Mouse (Mus musculus) midbrain, embryonic 14.5 days (tissue): ENCODE measurements around the gene Fam114a1. TPM values are rescaled to one million over a fixed set of nuclear protein-coding genes. Genes with fewer than 3 reads are reported as not detected.
A peak's percentile ranks its signal among the peaks of the same experiment; 100 is the strongest.

Experiments
- microRNA counts: library from miRNA; unstranded; fragments of <30 nt; microRNA quantifications from one replicate; lab custom pipeline; 2016
- microRNA-seq: library from miRNA; unstranded; fragments of <30 nt; microRNA quantifications from one replicate; pipeline ENCODE4, GENCODE M21; 2016
- polyA plus RNA-seq: library from polyadenylated mRNA; unstranded; fragments of >200 nt; fragmentation: Nextera tagmentation; extraction: Ambion mirVana; gene quantifications from 2 replicates; pipeline ENCODE4 v1.2.1, GENCODE M21; 2014

The Fam114a1 gene
- polyA plus RNA-seq, 1 experiment from 2014 or later: 6.2 TPM

MicroRNAs encoded within 50 kb of the gene (microRNA counts, 519-probe panel; counts per million panel counts)
- microRNA mmu-miR-574-3p (lab: Ali Mortazavi, UCI): not detected
- not detected for microRNA mmu-miR-574-5p (lab: Ali Mortazavi, UCI)

Small RNA genes within 50 kb of the gene (microRNA-seq; reads per million reads assigned to microRNA genes)
- 23.4 reads per million, percentile 42 among the genes with 10 or more reads in this experiment for gene Mir574

Other genes starting within 250 kb of the Fam114a1 start
- gene Klf3, start 166.7 kb upstream of the Fam114a1 start, polyA plus RNA-seq: 19.2 and 25.3 TPM in 2 replicates
- gene Tlr1, start 36.5 kb upstream of the Fam114a1 start, polyA plus RNA-seq: 0.15 and 0.51 TPM in 2 replicates
- 0.07 and 0.25 TPM in 2 replicates for gene Tlr6, start 10.0 kb upstream of the Fam114a1 start, polyA plus RNA-seq
- gene Tmem156, start 122.1 kb downstream of the Fam114a1 start, polyA plus RNA-seq: not detected in 2 replicates
- 41.3 and 49.2 TPM in 2 replicates for gene Klhl5, start 137.5 kb downstream of the Fam114a1 start, polyA plus RNA-seq
- gene Wdr19, start 229.6 kb downstream of the Fam114a1 start, polyA plus RNA-seq: 11.3 and 18.3 TPM in 2 replicates